Mouse (Mus musculus): ENCODE data around the gene Entpd8.

- TF ChIP-seq CHD2 (IDR thresholded peaks at IDR 0.05; ENCODE audit: low read depth, low read length) (no peak), ZNF384 (IDR thresholded peaks at IDR 0.05; ENCODE audit: low read depth, low read length) (no peak)
Measured at GRCm38 (mm10) chr2:25050921-25051320, 29.2 kb upstream of the Entpd8 start.

Measured in ES-E14 (cell line).